Mouse (Mus musculus) heart, adult 2 months (tissue): Measurements from ENCODE around the gene Colgalt2.

Experiments
- CTCF ChIP-seq: fragments of 200-600 bp; IDR thresholded peaks from 2 replicates; pipeline ENCODE4 v1.8.1; 2022; ENCODE audit warnings: antibody characterized with exemption, mild to moderate bottlenecking, moderate library complexity
- EP300 ChIP-seq: fragments of 200-500 bp; IDR thresholded peaks from 2 replicates; pipeline ENCODE4 v1.6.1; 2011; ENCODE audit warnings: low read depth, low read length, control low read depth; ENCODE audit not compliant: insufficient read depth
- POLR2A ChIP-seq: fragments of 200-500 bp; IDR thresholded peaks from 2 replicates; pipeline ENCODE4 v1.6.1; 2011; ENCODE audit warnings: mild to moderate bottlenecking, low read depth, low read length, control low read depth; ENCODE audit not compliant: insufficient read depth

GRCm38 (mm10) chr1:152506726-152507125, 107.1 kb downstream of the Colgalt2 start:
- TF ChIP-seq CTCF (no peak), EP300 (no peak), POLR2A (no peak)
